Mouse (Mus musculus) left cerebral cortex, adult 11 months (tissue): ENCODE measurements around the gene Rptor.

Experiments used
- DNase-seq: peaks from one replicate; pipeline ENCODE4 v3.0.0; 2022; ENCODE audit warnings: low spot score

The Rptor gene

DNA sequence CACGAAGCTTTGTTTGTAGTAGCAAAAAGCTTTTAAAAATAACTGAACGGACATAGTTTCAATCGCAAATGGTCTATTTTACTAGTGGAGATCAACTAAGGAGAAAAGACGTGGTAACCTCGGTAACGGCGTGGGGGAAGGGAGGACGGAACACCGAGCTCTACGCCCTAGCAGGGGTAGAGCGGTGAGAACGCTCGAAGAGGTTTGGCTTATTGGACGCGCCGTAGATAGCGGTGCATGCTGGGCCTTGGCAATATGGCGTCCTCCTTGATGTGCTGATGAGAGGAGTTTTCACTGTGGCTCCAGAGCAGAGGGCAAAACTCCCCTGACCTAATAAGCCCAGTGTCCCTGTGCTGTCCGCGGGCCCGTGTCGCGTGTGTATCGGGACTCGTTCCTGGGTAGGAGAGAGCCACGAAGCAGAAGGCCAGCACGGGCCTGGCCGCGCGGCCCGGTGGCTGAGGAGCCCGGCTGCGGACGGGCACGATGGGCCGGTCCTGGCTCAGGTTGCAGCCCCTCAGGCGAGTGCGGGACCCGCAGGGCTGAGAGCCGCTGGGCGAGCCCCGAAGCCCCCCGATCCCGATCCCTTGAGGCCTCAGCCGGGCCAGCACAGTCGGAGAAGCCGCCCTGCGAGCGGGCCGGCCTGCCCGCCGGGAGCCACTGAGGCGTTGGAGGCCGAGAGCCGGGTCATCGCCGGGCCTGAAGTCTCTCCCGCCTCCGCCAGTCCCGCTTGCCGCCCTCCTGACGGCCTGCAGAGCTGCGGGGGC, at the start of gene Rptor:
Rptor (plus strand) TSS at position 143 of the 764 bp plus-strand sequence.
- DNase-seq = peak; percentile 97

DNA sequence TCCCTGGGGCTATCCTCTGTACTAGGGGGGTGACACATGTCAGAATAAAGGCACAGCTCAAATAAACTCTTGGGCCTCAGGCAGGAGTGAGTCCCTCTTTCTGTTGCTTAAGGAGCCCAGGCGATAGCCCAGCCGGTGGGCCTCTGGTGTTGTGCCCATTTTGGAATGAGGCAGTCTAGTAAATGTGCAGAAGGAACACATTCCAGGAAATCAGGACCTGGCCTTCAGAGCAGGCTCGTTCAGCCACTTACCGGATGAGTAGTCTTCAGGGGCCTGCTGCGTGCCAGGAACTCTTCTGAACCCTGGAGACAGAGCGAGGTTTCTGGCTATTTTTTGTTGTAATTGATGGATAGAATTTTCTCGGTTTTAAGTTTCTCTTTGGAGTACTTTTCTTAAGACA, 48.0 kb upstream of the Rptor start:
- no peak for DNase-seq

DNA sequence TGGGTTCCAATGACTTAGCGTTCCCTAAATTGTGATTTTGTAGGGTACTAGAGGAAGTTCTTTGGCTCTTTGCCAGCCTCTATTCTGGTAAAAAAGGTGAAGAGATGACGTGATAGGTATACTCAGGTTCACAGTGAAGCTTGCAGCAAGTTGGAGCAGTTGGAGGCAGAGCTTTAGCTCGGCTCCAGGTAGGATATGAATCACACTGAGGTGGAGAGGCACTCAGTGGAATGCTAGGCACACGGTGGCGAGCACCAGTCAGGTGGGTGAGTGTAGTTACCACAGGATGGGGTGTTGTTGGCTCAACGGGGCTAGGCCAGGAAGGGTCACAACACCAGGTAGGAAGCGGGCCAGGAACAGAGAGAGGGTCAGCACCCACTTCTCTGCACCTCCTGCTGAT, 47.5 kb upstream of the Rptor start:
- DNase-seq = no peak

DNA sequence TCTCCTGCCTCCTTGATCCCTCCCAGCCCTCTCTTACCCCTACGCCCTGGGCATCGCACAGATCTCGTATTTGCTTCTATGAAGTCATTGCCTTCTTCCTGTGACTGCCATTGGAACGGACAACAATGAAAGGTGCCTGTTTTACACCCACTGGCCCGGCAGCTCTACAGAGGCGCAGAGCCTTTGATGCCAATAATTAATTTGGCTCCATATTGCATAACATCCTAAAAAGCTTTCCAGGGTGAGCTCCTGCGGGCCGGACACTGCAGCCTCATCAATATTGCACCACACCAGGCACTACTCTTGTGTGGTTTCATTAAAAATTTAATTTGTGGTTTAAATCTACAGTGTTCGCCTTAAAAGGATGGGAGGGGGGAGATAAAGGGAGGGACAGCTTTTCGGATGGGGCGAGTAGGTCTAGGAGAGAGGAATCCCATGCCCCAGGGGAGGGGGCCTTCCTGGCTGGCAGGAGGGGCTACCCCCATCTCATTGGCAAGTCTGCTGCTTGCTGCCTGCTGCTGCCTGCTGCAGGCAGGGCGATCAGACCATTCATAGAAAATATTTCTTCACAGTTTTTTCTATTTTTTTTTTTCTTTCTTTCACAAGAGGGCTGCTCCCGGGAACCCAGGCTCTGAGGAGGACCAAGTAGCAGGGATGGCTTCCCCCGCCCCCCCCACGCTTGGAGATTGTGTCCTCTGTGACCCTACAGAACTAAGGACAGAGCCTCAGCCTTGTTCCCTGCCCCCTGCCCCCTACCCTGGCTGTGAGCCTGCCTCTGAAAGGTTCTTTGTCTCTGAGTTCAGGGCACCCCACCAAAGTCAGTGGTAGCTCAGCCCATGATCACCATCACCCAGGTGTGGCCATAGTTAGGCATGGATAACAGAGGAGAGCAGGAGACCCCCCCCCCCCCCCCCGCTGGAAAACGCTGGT, 44.5 kb upstream of the Rptor start:
- DNase-seq = no peak

DNA sequence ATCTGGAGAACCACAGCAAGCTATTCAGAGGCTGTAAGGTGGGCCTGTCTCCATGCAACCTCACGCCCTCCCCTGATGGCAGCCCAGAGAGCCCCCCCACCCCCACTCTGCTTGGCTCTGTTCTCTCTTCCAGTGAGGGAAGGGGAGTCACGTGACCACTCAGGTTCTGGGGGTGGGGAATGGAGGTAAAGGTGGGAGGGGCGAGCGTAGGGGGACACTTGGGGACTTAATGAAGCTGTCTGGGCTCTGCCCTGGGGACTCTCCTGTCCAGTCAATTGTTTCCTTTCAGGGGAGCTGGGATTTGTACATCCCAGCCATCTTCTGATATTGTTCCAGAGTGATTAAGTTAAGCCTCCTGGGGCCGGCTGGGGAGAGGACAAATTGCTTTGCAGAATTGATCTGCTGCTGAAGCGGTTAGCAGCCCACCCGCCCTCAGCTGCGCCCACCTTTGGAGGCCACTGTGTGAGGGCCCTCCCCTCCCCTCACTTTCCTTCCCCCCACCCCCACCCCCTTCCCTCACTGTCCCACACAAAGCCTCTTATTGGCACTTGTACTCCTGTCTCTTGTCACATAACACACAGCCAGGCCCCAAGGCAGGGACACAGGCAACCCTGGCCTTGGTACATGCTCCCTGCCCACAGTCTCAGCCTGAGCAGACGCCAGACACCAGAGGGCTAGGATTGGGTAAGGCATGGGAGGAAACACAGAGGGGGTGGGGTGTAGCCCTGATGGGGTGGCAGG, 43.7 kb upstream of the Rptor start:
- DNase-seq = no peak

DNA sequence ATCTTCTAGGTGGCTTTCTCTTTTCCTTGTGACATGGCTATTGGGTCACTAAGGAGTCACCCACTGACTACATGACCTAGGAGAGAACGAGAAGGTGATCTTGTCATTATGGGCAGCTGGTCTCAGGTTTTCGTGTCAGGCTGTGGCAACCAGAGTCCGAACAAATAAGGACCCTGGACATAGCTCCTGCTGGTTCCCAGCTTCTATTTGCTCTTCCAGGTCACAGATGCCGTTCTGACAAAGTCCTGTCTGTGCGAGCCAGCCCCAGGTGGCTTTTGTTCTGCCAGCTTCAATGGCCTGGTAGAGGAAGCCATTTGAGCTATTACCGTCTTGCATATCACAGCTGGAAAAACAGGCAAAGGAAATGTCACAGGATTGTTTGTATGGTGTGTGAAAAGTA, 40.4 kb upstream of the Rptor start:
- no peak for DNase-seq

DNA sequence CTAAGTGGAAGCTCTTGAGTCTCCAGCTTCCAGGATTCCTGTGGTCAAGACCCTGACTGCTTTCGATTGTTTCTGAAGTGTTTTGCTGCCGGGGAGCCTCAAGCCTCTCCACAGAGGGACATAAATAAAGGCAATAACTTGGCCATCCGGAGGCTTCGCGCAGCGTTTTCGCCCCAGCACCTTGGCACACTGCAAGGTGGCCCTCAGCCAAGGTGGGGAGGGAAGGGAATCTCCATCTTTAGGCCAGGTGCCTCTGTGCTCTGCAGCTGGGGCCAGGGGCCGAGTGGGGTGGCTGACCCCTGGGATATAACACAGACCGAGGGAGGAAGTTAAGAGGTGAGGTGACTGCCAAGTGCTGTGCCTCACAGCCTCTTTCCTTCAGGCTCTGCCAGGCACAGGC, 39.5 kb upstream of the Rptor start:
- no peak for DNase-seq

DNA sequence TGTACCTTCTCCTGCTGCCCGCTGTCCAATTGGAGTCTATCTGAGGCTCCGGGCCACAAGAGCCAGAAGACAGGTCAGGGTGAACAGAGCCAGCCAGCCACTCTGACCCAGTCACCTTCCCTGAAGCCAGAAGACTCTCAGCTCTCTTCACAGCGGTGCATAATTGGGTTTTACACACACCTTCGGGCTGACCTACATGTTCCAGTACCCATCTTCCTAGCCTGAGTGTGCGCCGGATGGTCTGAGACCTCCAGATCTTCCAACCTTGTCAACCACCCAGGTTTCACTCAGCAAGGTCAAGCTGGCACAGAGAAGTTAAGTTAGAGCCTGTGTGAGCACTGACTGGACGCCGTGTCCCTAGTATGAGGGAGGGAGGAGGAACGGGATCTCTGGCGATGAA, 38.3 kb upstream of the Rptor start:
- DNase-seq = no peak

DNA sequence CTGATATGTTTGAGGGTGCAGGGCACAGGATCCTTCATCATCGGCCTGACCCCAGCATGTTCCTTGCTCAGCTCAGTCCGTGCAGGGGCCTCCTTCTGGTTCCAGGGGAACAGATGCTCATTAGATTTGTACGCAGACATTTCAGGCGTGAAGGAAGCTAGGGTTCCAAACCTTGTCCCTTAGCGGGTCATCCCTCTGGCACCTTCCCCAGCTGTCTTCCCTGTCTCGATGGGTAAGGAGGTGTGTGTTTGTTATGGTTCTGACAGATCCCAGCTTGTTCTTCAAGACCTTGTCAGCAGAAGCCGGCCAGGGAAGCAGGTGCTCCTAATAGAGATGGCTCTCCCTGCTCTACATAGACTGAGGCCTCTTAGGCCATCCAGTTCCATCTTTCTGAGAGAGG, 37.7 kb upstream of the Rptor start:
- DNase-seq = no peak

DNA sequence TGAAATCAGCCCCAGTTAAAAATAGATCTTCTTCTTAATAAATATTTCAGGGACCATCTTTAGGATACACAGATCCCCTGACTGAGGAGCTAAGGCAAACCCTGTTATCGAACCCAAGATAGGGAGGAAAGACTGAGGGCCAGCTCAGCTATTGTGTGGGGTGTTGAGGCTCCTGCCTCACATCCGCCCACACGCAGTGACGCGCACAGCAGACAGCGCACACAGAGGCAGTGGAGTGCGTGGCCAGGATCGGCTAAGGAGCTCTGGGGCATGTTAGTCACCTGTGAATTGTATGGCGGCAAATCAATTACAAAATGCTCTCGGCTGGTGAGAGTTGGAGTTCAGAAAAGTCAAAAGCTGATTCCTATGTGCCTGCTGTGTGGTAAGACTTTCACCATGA, 37.0 kb upstream of the Rptor start:
- DNase-seq = no peak

DNA sequence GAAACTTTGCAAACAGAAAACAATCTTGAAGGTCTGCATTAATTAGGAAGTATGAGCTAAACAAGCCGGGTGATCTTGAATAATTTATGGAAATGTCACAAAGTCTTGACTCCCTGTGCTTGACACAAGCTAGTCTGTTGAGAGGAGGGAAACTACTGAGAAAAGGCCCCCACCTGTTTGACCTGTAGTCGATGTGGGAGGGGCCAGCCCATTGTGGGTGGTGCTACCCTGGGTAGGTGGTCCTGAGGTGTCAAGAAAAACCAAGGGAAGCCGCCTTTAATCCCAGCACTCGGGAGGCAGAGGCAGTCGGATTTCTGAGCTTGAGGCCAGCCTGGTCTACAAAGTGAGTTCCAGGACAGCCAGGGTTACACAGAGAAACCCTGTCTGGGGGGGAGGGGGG, 36.5 kb upstream of the Rptor start:
- DNase-seq = no peak

DNA sequence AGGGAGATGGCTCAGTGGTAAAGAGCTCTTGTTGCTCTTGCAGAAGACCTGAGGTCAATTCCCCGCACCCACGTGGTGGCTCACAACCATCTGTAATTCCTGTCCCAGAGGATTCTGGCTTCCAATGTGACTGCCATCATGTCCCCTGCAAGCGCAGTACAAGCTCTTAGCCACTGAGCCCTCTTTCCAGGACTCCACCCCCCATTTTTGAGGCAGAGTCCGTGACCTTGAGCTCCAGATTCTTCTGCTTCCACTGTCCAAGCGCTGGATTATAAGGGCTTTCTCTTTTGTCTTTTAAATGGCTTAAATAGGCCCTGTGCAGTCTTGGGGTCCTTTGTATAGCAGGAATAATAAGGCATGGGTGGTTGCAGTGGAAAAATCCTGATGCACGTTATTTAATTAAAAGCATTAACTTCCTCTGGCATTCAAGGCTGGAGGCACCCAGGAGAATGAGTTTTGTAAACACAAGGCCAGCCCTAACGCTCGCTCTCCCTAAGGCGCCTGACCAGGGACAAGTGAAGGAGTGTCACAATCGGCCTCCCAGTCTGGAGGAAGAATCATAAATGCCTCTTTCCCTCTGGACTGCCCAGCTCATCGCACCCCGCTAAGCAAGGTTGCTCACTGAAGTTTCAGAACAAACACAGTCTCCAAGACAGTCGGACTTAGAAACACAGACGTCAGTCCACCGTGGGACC, 30.2 kb upstream of the Rptor start:
- DNase-seq = no peak

DNA sequence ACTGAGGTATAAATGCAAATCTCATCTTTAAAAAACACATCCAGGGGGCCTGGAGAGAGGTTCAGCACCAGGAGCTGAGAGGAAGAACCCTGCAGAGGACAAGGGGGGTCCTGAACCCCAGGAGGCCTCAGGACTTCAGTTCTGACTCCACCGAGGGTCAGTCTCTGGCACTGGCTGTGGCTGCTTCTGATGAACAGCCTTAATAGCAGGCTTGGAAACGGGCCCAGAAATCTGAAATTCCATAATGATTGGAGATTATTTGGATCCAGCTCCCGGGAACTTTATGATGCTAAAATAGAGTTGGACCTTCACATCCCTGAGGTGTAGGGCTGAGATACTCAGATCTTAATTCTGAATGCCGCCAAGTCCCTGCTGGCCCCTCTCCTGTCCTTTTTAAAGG, 25.9 kb upstream of the Rptor start:
- DNase-seq = no peak

DNA sequence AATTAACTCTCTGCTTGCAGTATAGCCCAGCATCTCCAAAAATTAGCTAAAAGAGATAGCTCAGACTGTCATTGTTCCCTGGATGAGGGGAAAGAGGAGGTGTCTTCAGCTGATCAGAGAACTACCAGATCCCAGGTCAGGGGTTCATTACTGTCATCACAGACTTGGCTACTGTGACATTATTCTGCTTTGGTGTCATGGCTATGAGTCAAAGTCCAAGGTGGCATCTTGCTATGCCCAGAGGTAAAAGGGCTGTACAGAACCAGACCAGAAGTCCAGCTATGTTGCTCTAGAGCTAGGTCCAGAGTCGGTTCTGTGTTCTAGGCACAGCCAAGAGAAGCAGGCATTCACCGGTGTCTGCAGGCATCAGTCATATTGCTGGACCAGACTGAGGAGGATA, 25.0 kb upstream of the Rptor start:
- DNase-seq = no peak

DNA sequence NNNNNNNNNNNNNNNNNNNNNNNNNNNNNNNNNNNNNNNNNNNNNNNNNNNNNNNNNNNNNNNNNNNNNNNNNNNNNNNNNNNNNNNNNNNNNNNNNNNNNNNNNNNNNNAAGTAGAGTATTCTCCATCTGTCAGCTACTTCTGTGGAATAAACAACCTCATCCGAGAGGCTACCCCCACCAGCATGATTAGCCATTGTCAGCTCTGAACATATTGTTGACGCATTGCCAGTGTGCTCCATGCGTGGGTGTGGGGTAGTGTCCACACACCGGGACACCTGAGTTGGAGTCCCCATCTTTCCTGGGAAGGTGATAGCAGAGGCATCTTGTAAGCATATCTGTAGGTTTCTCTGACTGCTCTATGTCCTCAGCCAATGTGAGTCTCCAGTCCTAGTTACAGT, 16.2 kb upstream of the Rptor start:
- no peak for DNase-seq

DNA sequence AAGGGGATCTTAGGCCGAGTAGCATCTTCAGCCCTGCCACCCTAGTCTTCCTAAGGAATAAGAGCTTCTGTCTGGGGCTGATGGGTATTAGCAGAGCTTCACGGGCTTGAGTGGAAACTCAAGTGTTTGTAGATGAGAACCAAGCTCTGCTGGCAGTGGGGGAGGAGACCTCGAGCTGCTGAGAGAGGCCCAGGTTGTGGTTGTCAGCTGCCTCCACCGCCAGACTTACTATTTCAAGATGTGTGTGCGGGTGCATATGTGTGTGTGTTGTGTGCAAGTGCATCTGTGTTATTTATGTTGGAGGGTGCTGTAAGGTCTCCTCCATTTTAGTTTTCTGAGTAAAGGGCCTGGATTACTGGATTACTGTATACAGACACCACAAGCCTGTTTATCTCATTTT, 15.6 kb upstream of the Rptor start:
- DNase-seq = no peak

DNA sequence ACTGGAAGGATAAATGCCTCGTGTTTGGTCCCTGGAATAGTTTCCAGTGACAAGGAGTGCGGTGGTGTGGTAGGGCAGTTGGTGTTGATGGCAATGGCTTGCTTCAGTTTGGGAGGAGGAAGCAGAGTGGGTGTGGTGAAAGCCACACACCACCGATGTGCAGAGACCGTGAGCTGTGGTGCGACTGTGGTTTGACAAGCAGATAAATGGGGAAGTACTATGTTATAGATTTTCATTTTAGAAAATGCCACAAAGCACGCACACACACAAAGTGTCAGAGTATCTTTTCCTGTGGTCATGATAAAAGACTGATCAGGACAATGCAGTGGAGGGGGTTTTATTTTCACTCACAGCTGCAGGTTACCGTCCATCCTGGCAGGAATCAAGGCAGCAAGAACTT, 13.5 kb upstream of the Rptor start:
- DNase-seq = no peak

DNA sequence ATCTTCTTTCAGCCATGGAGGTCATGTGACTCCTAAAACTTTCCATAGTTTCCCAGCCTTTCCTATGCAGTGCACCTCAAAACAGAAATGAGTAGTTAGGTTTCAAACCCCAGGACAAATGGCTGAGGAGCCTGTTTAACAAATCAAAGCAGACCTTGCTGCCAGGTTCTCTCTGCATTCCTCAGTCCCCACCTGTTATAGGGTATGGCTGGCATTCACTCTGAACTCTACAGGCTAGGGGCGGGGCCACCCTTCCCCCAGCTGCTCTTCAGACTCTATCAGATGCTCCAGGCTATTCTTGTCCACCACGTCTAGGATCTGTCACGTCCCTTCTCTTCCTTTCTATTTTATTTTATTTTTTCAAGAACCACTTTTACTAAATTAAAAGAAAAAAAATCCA, 8.7 kb upstream of the Rptor start:
- no peak for DNase-seq

DNA sequence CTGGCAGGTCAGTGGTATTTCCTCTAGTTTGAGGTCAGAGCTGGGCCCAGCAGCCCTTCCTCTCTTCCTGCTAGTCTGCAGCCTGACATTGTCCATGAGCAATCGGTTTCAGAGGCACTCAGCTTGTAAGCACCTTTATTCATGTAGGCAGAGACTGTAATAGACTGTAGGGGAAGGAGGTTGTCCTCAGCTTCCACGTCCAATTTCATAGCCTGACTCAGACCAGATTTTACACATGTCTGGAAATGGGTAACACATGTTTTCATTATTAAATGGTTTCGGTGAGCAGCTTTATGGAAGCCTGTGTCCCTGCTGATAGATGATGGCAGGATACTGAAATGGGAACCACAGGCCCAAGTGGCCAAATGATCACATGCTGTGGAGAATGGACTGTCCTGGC, 3.8 kb upstream of the Rptor start:
- DNase-seq = no peak

DNA sequence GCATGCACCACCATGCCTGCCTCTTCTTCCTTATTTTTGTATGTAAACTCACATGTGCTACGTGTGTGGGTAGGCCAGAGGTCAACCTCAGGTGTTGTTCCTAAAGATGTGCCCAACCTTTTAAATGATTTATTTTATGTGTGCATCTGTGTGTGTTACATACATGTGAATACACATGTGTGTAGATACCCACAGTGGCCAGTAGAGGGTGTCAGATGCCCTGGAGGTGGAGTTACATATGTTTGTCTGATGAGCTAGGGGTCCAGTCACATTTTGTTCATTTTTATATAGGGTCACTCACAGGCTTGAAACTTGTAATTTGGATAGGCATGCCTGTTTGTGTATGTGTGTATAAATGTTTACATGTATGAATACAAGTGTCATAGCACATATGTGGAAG, 2.4 kb upstream of the Rptor start:
- no peak for DNase-seq

DNA sequence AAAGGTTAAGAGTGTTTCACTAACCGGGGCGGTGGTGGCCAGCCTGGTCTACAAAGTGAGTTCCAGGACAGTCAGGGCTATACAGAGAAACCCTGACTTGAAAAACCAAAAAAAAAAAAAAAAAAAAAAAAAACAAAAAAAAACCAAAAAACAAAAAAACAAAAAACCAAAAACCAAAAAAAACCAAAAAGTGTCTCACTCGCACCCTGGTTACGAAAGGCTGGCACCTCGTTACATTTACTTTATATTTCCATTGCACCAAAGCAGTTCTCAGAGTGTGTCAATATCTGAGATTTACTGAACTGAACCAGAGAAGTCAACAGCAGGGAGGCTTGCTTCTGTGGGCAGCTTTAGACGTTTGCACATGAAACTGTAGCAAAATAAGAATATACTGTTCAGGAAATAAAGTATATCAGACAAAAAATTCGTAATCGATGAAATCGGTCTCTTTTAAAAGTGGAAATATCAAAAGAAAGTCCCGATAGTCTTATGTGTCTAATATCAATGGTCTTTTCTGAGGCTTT, 466 bp upstream of the Rptor start:
- DNase-seq = no peak

DNA sequence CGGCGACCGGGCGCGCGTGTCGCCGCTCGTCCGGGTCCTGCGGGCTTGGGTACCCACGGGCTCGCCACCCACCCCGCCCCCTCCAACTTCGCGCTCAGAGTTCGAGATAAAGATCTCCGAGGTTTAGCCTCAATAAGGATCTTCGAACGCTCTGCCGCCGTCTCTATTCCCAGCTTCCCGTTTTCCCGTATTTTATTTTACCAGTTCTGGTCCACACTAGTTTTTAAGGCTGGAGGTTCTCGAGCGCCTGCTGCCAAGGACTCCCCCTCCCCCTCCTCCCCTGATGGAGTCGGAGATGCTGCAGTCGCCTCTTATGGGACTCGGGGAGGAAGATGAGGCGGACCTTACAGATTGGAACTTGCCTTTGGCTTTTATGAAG, 811 bp downstream of the Rptor start:
- no peak for DNase-seq
